Mouse (Mus musculus) pancreas, adult 10 weeks (tissue): ENCODE results near the gene Slc17a1. TPM values are rescaled to one million over a fixed set of nuclear protein-coding genes. Genes with fewer than 3 reads are reported as not detected.

ENCODE experiments used
- polyA plus RNA-seq: library from polyadenylated mRNA; stranded (reverse); fragments of 350-450 nt; fragmentation: Illumina TruSeq; extraction: RNeasy Lipid Tissue Mini Kit (QIAGEN cat#74804); gene quantifications from one replicate; pipeline ENCODE4 v1.2.3, GENCODE M21; 2015; ENCODE audit warnings: low read depth, low replicate concordance; ENCODE audit not compliant: insufficient read depth

The Slc17a1 gene
- polyA plus RNA-seq = not detected

DNA sequence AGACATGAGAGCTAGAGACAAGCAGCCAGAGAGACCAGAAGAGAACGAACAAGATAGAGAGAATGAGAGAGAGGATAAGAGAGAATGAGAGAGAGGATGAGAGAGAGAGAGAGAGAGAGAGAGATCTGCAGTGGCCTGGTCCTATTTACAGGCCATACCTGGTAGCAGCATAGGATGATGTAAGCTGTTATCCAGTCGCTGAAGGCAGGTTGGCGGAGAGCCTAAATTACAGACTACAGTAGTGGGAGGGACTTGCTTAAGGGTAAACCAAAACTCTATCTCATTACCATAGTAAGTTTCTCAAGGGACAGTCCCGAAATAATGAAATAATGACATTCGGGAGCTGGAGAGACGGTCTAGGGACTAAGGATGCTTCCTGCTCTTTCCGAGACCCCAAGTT, at the start of gene Slc17a1:
Slc17a1 (plus strand) TSS at position 346 of the 400 bp plus-strand sequence.

DNA sequence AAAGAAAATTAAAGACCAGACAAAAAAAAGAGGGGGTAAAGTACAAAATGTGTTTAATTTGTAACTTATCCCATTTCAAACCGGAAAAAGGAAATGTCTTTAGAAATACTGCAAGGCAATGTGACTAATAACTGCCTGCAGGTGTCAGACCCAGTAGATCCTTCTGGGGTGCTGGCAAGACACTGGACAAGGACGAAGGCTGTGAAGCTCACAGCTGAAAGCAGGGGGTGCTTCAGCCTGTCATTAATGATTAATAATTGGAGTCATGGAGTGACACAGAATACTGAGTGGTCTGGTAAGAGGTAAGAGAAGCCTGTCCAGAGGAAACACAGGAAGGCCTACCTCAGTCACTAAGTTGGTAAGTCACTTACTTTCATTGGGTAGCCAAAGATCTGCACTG, 28.2 kb upstream of the Slc17a1 start, which contains the start of gene Slc17a3:
Slc17a3 (plus strand) TSS at position 127 of the 400 bp plus-strand sequence.

DNA sequence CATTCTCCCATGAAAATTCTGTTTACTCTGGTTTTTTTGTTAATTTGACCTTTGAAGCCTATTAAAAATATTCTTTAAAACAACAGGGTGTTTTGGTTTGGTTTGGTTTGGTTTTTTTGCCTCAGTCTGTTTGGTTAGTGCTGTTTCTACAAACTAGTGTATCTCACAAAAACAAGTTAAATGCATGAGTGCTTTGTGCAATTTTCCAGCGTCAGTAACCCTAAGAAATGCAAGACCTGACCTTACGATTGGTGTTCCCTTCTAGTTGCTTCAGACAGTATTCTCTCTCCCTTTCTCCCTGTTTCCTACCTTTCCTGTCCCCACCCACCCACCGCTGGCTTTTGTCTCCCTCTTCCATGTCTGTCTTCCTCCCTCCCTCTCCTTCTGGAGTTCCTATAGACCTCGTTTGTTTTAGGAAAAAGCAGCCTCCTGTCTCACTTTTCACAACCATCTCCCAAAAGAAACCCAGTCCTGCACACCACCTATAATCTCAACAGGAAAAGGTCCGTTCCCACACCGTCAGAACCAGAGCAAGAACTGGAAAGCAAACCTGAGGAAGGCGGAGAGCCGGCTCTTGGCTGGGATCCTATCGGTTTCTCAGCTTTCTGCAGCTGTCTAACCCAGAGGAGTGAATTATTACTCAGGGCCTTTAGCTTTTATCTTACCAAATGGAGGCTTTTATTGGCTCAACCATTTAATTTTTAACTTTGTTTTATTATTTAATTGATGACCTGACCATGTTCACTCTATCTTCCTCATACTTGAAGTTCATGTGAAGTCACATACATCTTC, 47.0 kb downstream of the Slc17a1 start, which contains the start of gene Slc17a4:
Slc17a4 (minus strand) TSS at position 634 of the 792 bp plus-strand sequence.

GRCm38 (mm10) chr13:23933421-23934210, 66.1 kb downstream of the Slc17a1 start, which contains the start of gene Hist1h2ba:
Hist1h2ba (minus strand) TSS chr13:23934156.

GRCm38 (mm10) chr13:23934211-23934520, 66.6 kb downstream of the Slc17a1 start, which contains the start of gene Hist1h2aa:
Hist1h2aa (plus strand) TSS chr13:23934462.

Other genes with a start within 250 kb of the Slc17a1 start
- gene Hist1h2be, start 246.6 kb upstream of the Slc17a1 start, polyA plus RNA-seq = 1.9 TPM
- gene Hist1h1e, start 245.2 kb upstream of the Slc17a1 start, polyA plus RNA-seq = 0.70 TPM
- 0.33 TPM for gene Hist1h2ac, start 183.8 kb upstream of the Slc17a1 start, polyA plus RNA-seq
- gene Hist1h2bc, start 183.6 kb upstream of the Slc17a1 start, polyA plus RNA-seq = 37.3 TPM
- not detected for gene Hist1h1t, start 171.9 kb upstream of the Slc17a1 start, polyA plus RNA-seq
- 2.0 TPM for gene Hist1h4c, start 169.3 kb upstream of the Slc17a1 start, polyA plus RNA-seq
- 11.9 TPM for gene Hfe, start 156.9 kb upstream of the Slc17a1 start, polyA plus RNA-seq
- gene Hist1h1c, start 128.9 kb upstream of the Slc17a1 start, polyA plus RNA-seq = 18.7 TPM
- gene Hist1h3c, start 122.1 kb upstream of the Slc17a1 start, polyA plus RNA-seq = not detected
- not detected for gene Hist1h2bb, start 121.0 kb upstream of the Slc17a1 start, polyA plus RNA-seq
- not detected for gene Hist1h2ab, start 116.6 kb upstream of the Slc17a1 start, polyA plus RNA-seq
- not detected for gene Hist1h3b, start 115.5 kb upstream of the Slc17a1 start, polyA plus RNA-seq
- not detected for gene Hist1h4b, start 110.7 kb upstream of the Slc17a1 start, polyA plus RNA-seq
- not detected for gene Hist1h4a, start 106.5 kb upstream of the Slc17a1 start, polyA plus RNA-seq
- not detected for gene Hist1h3a, start 105.4 kb upstream of the Slc17a1 start, polyA plus RNA-seq
- not detected for gene Hist1h1a, start 104.1 kb upstream of the Slc17a1 start, polyA plus RNA-seq
- gene Trim38, start 97.8 kb upstream of the Slc17a1 start, polyA plus RNA-seq = not detected
- not detected for gene Slc17a2, start 60.8 kb upstream of the Slc17a1 start, polyA plus RNA-seq
- not detected for gene Slc17a3, start 28.3 kb upstream of the Slc17a1 start, polyA plus RNA-seq
- gene Slc17a4, start 47.3 kb downstream of the Slc17a1 start, polyA plus RNA-seq = 0.26 TPM
- not detected for gene Hist1h2ba, start 66.4 kb downstream of the Slc17a1 start, polyA plus RNA-seq
- gene Hist1h2aa, start 66.7 kb downstream of the Slc17a1 start, polyA plus RNA-seq = not detected
- gene Scgn, start 123.5 kb downstream of the Slc17a1 start, polyA plus RNA-seq = 13.2 TPM